Mouse (Mus musculus): Measurements from ENCODE around the gene Prodh2. TPM values are rescaled to one million over a fixed set of nuclear protein-coding genes. Genes with fewer than 3 reads are reported as not detected.

Prodh2 gene
- polyA plus RNA-seq (2015; fragmentation: Nextera tagmentation; extraction: Ambion mirVana): 9.9 and 13.0 TPM in 2 replicates

- peaks cover 3% of the 10 kb centered on the region; the same call in 1 of the 2 replicates for H3K4me1 ChIP-seq (ENCODE audit: control insufficient read depth, insufficient read depth, low read length)
- no peaks in the 10 kb centered on the region for H3K9me3 ChIP-seq (ENCODE audit: control insufficient read depth, low read length)
- H3K4me3 ChIP-seq (ENCODE audit: low read length): peak within 1 kb of the TSS; percentile 28
- WGBS: 35% methylated on average over 11 of the region's 11 CpGs
- H3K27me3 ChIP-seq (replicated peaks; ENCODE audit: control insufficient read depth, insufficient read depth, low read length): no peaks in the 10 kb centered on the region
- no peak within 1 kb of the TSS for H3K27ac ChIP-seq (ENCODE audit: low read length)
- no peaks in the 10 kb centered on the region for H3K36me3 ChIP-seq (ENCODE audit: control insufficient read depth, insufficient read depth, low read length)
- ATAC-seq: peak; percentile 85
- peak within 1 kb of the TSS; percentile 30; the same call in 1 of the 2 replicates for H3K9ac ChIP-seq (ENCODE audit: low read depth, low read length)
- H3K4me2 ChIP-seq (ENCODE audit: low read depth, low read length): peak within 1 kb of the TSS; percentile 27
Observed at GRCm38 (mm10) chr7:30493401-30493931, at the start of gene Prodh2. Gene Prodh2, plus strand, starts transcription at chr7:30493622.

- peaks cover 15% of the 10 kb centered on the region for H3K4me1 ChIP-seq (ENCODE audit: control insufficient read depth, insufficient read depth, low read length)
- peaks cover 5% of the 10 kb centered on the region; the same call in 1 of the 2 replicates for H3K27me3 ChIP-seq (replicated peaks; ENCODE audit: control insufficient read depth, insufficient read depth, low read length)
- no peak for ATAC-seq
- H3K9me3 ChIP-seq (ENCODE audit: control insufficient read depth, low read length): no peaks in the 10 kb centered on the region
- WGBS: 22% methylated on average over 9 of the region's 9 CpGs
- no peak overlapping the region for H3K9ac ChIP-seq (ENCODE audit: low read depth, low read length)
- no peak overlapping the region for H3K27ac ChIP-seq (ENCODE audit: low read length)
- no peak overlapping the region; the same call in 1 of the 2 replicates for H3K4me3 ChIP-seq (ENCODE audit: low read length)
- no peaks in the 10 kb centered on the region for H3K36me3 ChIP-seq (ENCODE audit: control insufficient read depth, insufficient read depth, low read length)
- peak overlapping the region; percentile 93 for H3K4me2 ChIP-seq (ENCODE audit: low read depth, low read length)
Observed at GRCm38 (mm10) chr7:30443696-30444095, 49.7 kb upstream of the Prodh2 start.

- ATAC-seq: peak; percentile 33; the same call in 1 of the 2 replicates
- Histone ChIP-seq H3K4me2 (ENCODE audit: low read depth, low read length) (peak overlapping the region; percentile 93), H3K4me3 (ENCODE audit: low read length) (peak overlapping the region; percentile 66), H3K27me3 (replicated peaks; ENCODE audit: control insufficient read depth, insufficient read depth, low read length) (peaks cover 5% of the 10 kb centered on the region; the same call in 1 of the 2 replicates), H3K27ac (ENCODE audit: low read length) (no peak overlapping the region), H3K4me1 (ENCODE audit: control insufficient read depth, insufficient read depth, low read length) (peaks cover 15% of the 10 kb centered on the region), H3K36me3 (ENCODE audit: control insufficient read depth, insufficient read depth, low read length) (no peaks in the 10 kb centered on the region), H3K9ac (ENCODE audit: low read depth, low read length) (peak overlapping the region; percentile 72), H3K9me3 (ENCODE audit: control insufficient read depth, low read length) (no peaks in the 10 kb centered on the region)
- under 1% methylated on average over 38 of the region's 38 CpGs for WGBS
Observed at GRCm38 (mm10) chr7:30444154-30444970, 49.1 kb upstream of the Prodh2 start.

GRCm38 (mm10) chr7:30444971-30445751, 48.3 kb upstream of the Prodh2 start, which contains the start of gene Aplp1:
Gene Aplp1, minus strand, starts transcription at chr7:30445535.
- Histone ChIP-seq H3K27ac (ENCODE audit: low read length) (0 out of 2 replicates have a peak within 1 kb of the TSS, but pooled peaks have one; percentile 19), H3K9ac (ENCODE audit: low read depth, low read length) (peak within 1 kb of the TSS; percentile 72), H3K27me3 (replicated peaks; ENCODE audit: control insufficient read depth, insufficient read depth, low read length) (peaks cover 5% of the 10 kb centered on the region; the same call in 1 of the 2 replicates), H3K4me2 (ENCODE audit: low read depth, low read length) (peak within 1 kb of the TSS; percentile 93), H3K4me1 (ENCODE audit: control insufficient read depth, insufficient read depth, low read length) (peaks cover 15% of the 10 kb centered on the region), H3K9me3 (ENCODE audit: control insufficient read depth, low read length) (no peaks in the 10 kb centered on the region), H3K36me3 (ENCODE audit: control insufficient read depth, insufficient read depth, low read length) (no peaks in the 10 kb centered on the region), H3K4me3 (ENCODE audit: low read length) (peak within 1 kb of the TSS; percentile 66)
- ATAC-seq: peak; percentile 81
- WGBS: under 1% methylated on average over 56 of the region's 72 CpGs

- peaks cover 5% of the 10 kb centered on the region for H3K4me1 ChIP-seq (ENCODE audit: control insufficient read depth, insufficient read depth, low read length)
- H3K36me3 ChIP-seq (ENCODE audit: control insufficient read depth, insufficient read depth, low read length): no peaks in the 10 kb centered on the region
- no peak overlapping the region for H3K27ac ChIP-seq (ENCODE audit: low read length)
- H3K4me2 ChIP-seq (ENCODE audit: low read depth, low read length): no peak overlapping the region
- H3K9me3 ChIP-seq (ENCODE audit: control insufficient read depth, low read length): no peaks in the 10 kb centered on the region
- ATAC-seq: no peak
- H3K4me3 ChIP-seq (ENCODE audit: low read length): no peak overlapping the region
- no peak overlapping the region for H3K9ac ChIP-seq (ENCODE audit: low read depth, low read length)
- peaks cover 28% of the 10 kb centered on the region for H3K27me3 ChIP-seq (replicated peaks; ENCODE audit: control insufficient read depth, insufficient read depth, low read length)
- 69% methylated on average over 7 of the region's 7 CpGs for WGBS
Observed at GRCm38 (mm10) chr7:30450241-30450640, 43.2 kb upstream of the Prodh2 start.

GRCm38 (mm10) chr7:30453327-30453726, 40.1 kb upstream of the Prodh2 start:
- WGBS: 22% methylated on average over 25 of the region's 25 CpGs
- H3K36me3 ChIP-seq (ENCODE audit: control insufficient read depth, insufficient read depth, low read length): no peaks in the 10 kb centered on the region
- peaks cover 57% of the 10 kb centered on the region for H3K27me3 ChIP-seq (replicated peaks; ENCODE audit: control insufficient read depth, insufficient read depth, low read length)
- peak; percentile 5; the same call in 1 of the 2 replicates for ATAC-seq
- H3K9me3 ChIP-seq (ENCODE audit: control insufficient read depth, low read length): no peaks in the 10 kb centered on the region
- peaks cover 6% of the 10 kb centered on the region; the same call in 1 of the 2 replicates for H3K4me1 ChIP-seq (ENCODE audit: control insufficient read depth, insufficient read depth, low read length)
- no peak overlapping the region for H3K9ac ChIP-seq (ENCODE audit: low read depth, low read length)
- peak overlapping the region; percentile 17; the same call in 1 of the 2 replicates for H3K4me3 ChIP-seq (ENCODE audit: low read length)
- H3K4me2 ChIP-seq (ENCODE audit: low read depth, low read length): peak overlapping the region; percentile 44
- no peak overlapping the region for H3K27ac ChIP-seq (ENCODE audit: low read length)

- H3K27me3 ChIP-seq (replicated peaks; ENCODE audit: control insufficient read depth, insufficient read depth, low read length): peaks cover 62% of the 10 kb centered on the region
- peaks cover 6% of the 10 kb centered on the region; the same call in 1 of the 2 replicates for H3K4me1 ChIP-seq (ENCODE audit: control insufficient read depth, insufficient read depth, low read length)
- 2% methylated on average over 25 of the region's 25 CpGs for WGBS
- H3K36me3 ChIP-seq (ENCODE audit: control insufficient read depth, insufficient read depth, low read length): no peaks in the 10 kb centered on the region
- no peaks in the 10 kb centered on the region for H3K9me3 ChIP-seq (ENCODE audit: control insufficient read depth, low read length)
- peak; percentile 83 for ATAC-seq
- H3K4me3 ChIP-seq (ENCODE audit: low read length): peak overlapping the region; percentile 17
- H3K27ac ChIP-seq (ENCODE audit: low read length): no peak overlapping the region
- peak overlapping the region; percentile 44 for H3K4me2 ChIP-seq (ENCODE audit: low read depth, low read length)
- no peak overlapping the region for H3K9ac ChIP-seq (ENCODE audit: low read depth, low read length)
Observed at GRCm38 (mm10) chr7:30453766-30454165, 39.7 kb upstream of the Prodh2 start.

- Histone ChIP-seq H3K4me2 (ENCODE audit: low read depth, low read length) (peak overlapping the region; percentile 44), H3K9me3 (ENCODE audit: control insufficient read depth, low read length) (no peaks in the 10 kb centered on the region), H3K27me3 (replicated peaks; ENCODE audit: control insufficient read depth, insufficient read depth, low read length) (peaks cover 67% of the 10 kb centered on the region), H3K27ac (ENCODE audit: low read length) (no peak overlapping the region), H3K4me1 (ENCODE audit: control insufficient read depth, insufficient read depth, low read length) (peaks cover 6% of the 10 kb centered on the region; the same call in 1 of the 2 replicates), H3K9ac (ENCODE audit: low read depth, low read length) (no peak overlapping the region), H3K4me3 (ENCODE audit: low read length) (peak overlapping the region; percentile 17), H3K36me3 (ENCODE audit: control insufficient read depth, insufficient read depth, low read length) (no peaks in the 10 kb centered on the region)
- ATAC-seq: peak; percentile 36
- 12% methylated on average over 6 of the region's 6 CpGs for WGBS
Observed at GRCm38 (mm10) chr7:30454259-30454658, 39.2 kb upstream of the Prodh2 start.
